Mouse (Mus musculus) G1E (cell line): ENCODE data around the gene Mfrp.

Experiments used
- CTCF ChIP-seq: IDR thresholded peaks from 2 replicates; pipeline ENCODE4 v1.5.1; 2012; ENCODE audit warnings: low read depth, low read length, inconsistent platforms, mixed read lengths
- GATA1 ChIP-seq: IDR thresholded peaks from 2 replicates; pipeline ENCODE4 v1.6.1; 2012; ENCODE audit warnings: borderline replicate concordance, low read length, inconsistent platforms, mixed read lengths
- POLR2AphosphoS5 ChIP-seq: IDR thresholded peaks from 2 replicates; pipeline ENCODE4 v1.6.1; 2012; ENCODE audit warnings: low read depth, low read length, inconsistent platforms; ENCODE audit not compliant: insufficient replicate concordance
- TAL1 ChIP-seq: conservative IDR thresholded peaks from 2 replicates; pipeline ENCODE4 v1.6.1; 2012; ENCODE audit warnings: low read depth, low read length, inconsistent platforms, mixed read lengths

- TF ChIP-seq TAL1: no peak
- no peak for TF ChIP-seq CTCF
- no peak for TF ChIP-seq POLR2AphosphoS5
- TF ChIP-seq GATA1: no peak
These were observed 36.4 kb upstream of the Mfrp start for GRCm38 (mm10) chr9:44065177-44065576.
